Mouse (Mus musculus): ENCODE measurements at regions not wholly inside any gene's neighbourhood (a gene's known extent, or its start where the extent isn't known, plus 50 kb on each side); places are given as distances from the start of the nearest gene placed in this dataset.
"Not testable (repeated sequence)": the region's sequence is repeated elsewhere in the genome, so short reads cannot be mapped to it uniquely, and the experiment has no call there.

DNA sequence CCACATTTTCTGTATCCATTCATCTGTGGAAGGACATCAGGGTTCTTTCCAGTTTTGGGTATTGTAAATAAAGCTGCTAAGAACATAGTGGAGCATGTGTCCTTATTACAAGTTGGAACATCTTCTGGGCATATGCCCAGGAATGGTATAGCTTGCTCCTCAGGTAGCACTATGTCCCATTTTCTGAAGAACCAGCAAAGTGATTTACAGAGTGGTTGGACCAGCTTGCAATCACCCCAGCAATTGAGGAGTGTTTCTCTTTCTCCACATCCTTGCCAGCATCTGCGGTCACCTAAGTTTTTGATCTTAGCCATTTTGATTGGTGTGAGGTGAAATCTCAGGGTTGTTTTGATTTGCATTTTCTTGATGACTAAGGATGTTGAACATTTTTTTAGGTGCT is 74.9 kb upstream of the Tigd2 start:
- TF ChIP-seq CTCF (IDR thresholded peaks at IDR 0.05; ENCODE audit: extremely low read depth, insufficient read length, insufficient replicate concordance, low read depth, low read length); POLR2A (IDR thresholded peaks at IDR 0.05; ENCODE audit: low read depth, low read length): not testable (repeated sequence)
